Mouse (Mus musculus): Measurements from ENCODE around the gene Dlx2. TPM values are rescaled to one million over a fixed set of nuclear protein-coding genes. Genes with fewer than 3 reads are reported as not detected.

The Dlx2 gene
- polyA plus RNA-seq, 1 experiment = not detected

- 60% methylated on average over 7 of the region's 7 CpGs for WGBS
- Histone ChIP-seq H3K4me1 (ENCODE audit: control insufficient read depth, insufficient read depth, low read length) (no peaks in the 10 kb centered on the region; the same call in 1 of the 2 replicates), H3K27ac (ENCODE audit: control insufficient read depth, insufficient read depth, low read depth, low read length, poor library complexity) (no peak overlapping the region), H3K4me3 (replicated peaks; ENCODE audit: control insufficient read depth, low read depth, low read length) (no peak overlapping the region)
- TF ChIP-seq CTCF (IDR thresholded peaks at IDR 0.05; ENCODE audit: control insufficient read depth, insufficient read depth, low read length) = no peak
- no peak for TF ChIP-seq POLR2A (IDR thresholded peaks at IDR 0.05; ENCODE audit: borderline replicate concordance, control insufficient read depth, low read depth, low read length)
Observed at GRCm38 (mm10) chr2:71511209-71511608, 35.3 kb downstream of the Dlx2 start.

- no peak overlapping the region for H3K27ac ChIP-seq (ENCODE audit: control insufficient read depth, insufficient read depth, low read depth, low read length, poor library complexity)
- TF ChIP-seq POLR2A (IDR thresholded peaks at IDR 0.05; ENCODE audit: borderline replicate concordance, control insufficient read depth, low read depth, low read length) (no peak), CTCF (IDR thresholded peaks at IDR 0.05; ENCODE audit: control insufficient read depth, insufficient read depth, low read length) (no peak)
- H3K4me1 ChIP-seq (ENCODE audit: control insufficient read depth, insufficient read depth, low read length) = no peaks in the 10 kb centered on the region
- 72% methylated on average over 9 of the region's 9 CpGs for WGBS
- H3K4me3 ChIP-seq (replicated peaks; ENCODE audit: control insufficient read depth, low read depth, low read length) = no peak overlapping the region
Observed at GRCm38 (mm10) chr2:71504852-71505251, 41.7 kb downstream of the Dlx2 start.

- TF ChIP-seq POLR2A (IDR thresholded peaks at IDR 0.05; ENCODE audit: borderline replicate concordance, control insufficient read depth, low read depth, low read length) (no peak), CTCF (IDR thresholded peaks at IDR 0.05; ENCODE audit: control insufficient read depth, insufficient read depth, low read length) (no peak)
- Histone ChIP-seq H3K4me3 (replicated peaks; ENCODE audit: control insufficient read depth, low read depth, low read length) (no peak overlapping the region), H3K27ac (ENCODE audit: control insufficient read depth, insufficient read depth, low read depth, low read length, poor library complexity) (no peak overlapping the region), H3K4me1 (ENCODE audit: control insufficient read depth, insufficient read depth, low read length) (no peaks in the 10 kb centered on the region)
- WGBS = 54% methylated on average over 16 of the region's 16 CpGs
Observed at GRCm38 (mm10) chr2:71499276-71500230, 47.0 kb downstream of the Dlx2 start.

- 57% methylated on average over 5 of the region's 5 CpGs for WGBS
- TF ChIP-seq CTCF (IDR thresholded peaks at IDR 0.05; ENCODE audit: control insufficient read depth, insufficient read depth, low read length) (no peak), POLR2A (IDR thresholded peaks at IDR 0.05; ENCODE audit: borderline replicate concordance, control insufficient read depth, low read depth, low read length) (no peak)
Observed at GRCm38 (mm10) chr2:71497175-71497574, 49.4 kb downstream of the Dlx2 start.

GRCm38 (mm10) chr2:71494971-71495370, 51.6 kb downstream of the Dlx2 start:
- Histone ChIP-seq H3K4me3 (replicated peaks; ENCODE audit: control insufficient read depth, low read depth, low read length) (no peak overlapping the region), H3K27ac (ENCODE audit: control insufficient read depth, insufficient read depth, low read depth, low read length, poor library complexity) (no peak overlapping the region), H3K4me1 (ENCODE audit: control insufficient read depth, insufficient read depth, low read length) (no peaks in the 10 kb centered on the region)
- 83% methylated on average over 4 of the region's 4 CpGs for WGBS
- TF ChIP-seq POLR2A (IDR thresholded peaks at IDR 0.05; ENCODE audit: borderline replicate concordance, control insufficient read depth, low read depth, low read length) (no peak), CTCF (IDR thresholded peaks at IDR 0.05; ENCODE audit: control insufficient read depth, insufficient read depth, low read length) (no peak)

More at GRCm38 (mm10) chr2:71497175-71497574, 49.4 kb downstream of the Dlx2 start:
- Histone ChIP-seq H3K4me1 (ENCODE audit: control insufficient read depth, insufficient read depth, low read length) (no peaks in the 10 kb centered on the region), H3K27ac (ENCODE audit: control insufficient read depth, insufficient read depth, low read depth, low read length, poor library complexity) (no peak overlapping the region), H3K4me3 (replicated peaks; ENCODE audit: control insufficient read depth, low read depth, low read length) (no peak overlapping the region)

- 90% methylated on average over 10 of the region's 10 CpGs for WGBS
- Histone ChIP-seq H3K4me1 (ENCODE audit: control insufficient read depth, insufficient read depth, low read length) (no peaks in the 10 kb centered on the region), H3K27ac (ENCODE audit: control insufficient read depth, insufficient read depth, low read depth, low read length, poor library complexity) (no peak overlapping the region), H3K4me3 (replicated peaks; ENCODE audit: control insufficient read depth, low read depth, low read length) (no peak overlapping the region)
- TF ChIP-seq POLR2A (IDR thresholded peaks at IDR 0.05; ENCODE audit: borderline replicate concordance, control insufficient read depth, low read depth, low read length) (no peak), CTCF (IDR thresholded peaks at IDR 0.05; ENCODE audit: control insufficient read depth, insufficient read depth, low read length) (no peak)
Observed at GRCm38 (mm10) chr2:71494503-71494902, 52.1 kb downstream of the Dlx2 start.

Other genes starting within 250 kb of the Dlx2 start
- 20.8 and 22.2 TPM in 2 replicates for gene Slc25a12, start 179.0 kb downstream of the Dlx2 start, polyA plus RNA-seq (2011; ENCODE audit: insufficient read depth, insufficient read length, low replicate concordance, missing spikeins)
- gene Hat1, start 157.8 kb downstream of the Dlx2 start, polyA plus RNA-seq (2011; ENCODE audit: insufficient read depth, insufficient read length, low replicate concordance, missing spikeins) = 72.3 and 83.0 TPM in 2 replicates
- 24.7 and 36.8 TPM in 2 replicates for gene Metap1d, start 93.5 kb downstream of the Dlx2 start, polyA plus RNA-seq (2011; ENCODE audit: insufficient read depth, insufficient read length, low replicate concordance, missing spikeins)
- gene Dlx1, start 18.6 kb downstream of the Dlx2 start, polyA plus RNA-seq (2011; ENCODE audit: insufficient read depth, insufficient read length, low replicate concordance, missing spikeins) = 0.75 TPM in 1 of 2 replicates, not detected in the other
- gene Itga6, start 198.9 kb upstream of the Dlx2 start, polyA plus RNA-seq (2011; ENCODE audit: insufficient read depth, insufficient read length, low replicate concordance, missing spikeins) = 22.9 and 38.3 TPM in 2 replicates